12 mouse cellular contexts compared by ENCODE assay signal in the genomic region with DNA sequence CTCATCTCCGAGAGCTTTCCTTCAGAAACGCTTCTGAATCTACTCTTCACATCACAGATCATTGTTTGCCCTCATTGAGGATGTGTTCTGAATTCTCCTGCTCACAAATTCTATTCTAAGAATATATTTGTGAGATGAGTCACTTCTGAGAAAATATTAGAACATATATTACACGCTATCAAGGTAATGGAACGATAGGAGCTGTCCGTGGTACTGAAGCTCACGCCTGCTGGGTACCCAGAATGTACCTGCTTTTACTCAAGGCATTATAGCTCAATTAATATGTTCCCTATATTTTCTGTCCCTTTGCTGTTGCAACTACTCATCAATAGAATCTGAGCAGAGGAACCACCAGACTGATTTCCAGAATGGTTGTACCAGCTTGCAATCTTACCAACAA.
DNase-seq lines count a peak whose midpoint lies in the region; ATAC-seq lines count a peak whose summit lies in the region.
"Had no signal": no experiment of that assay in that cellular context is flagged by ENCODE, and none has a peak within 500 bp of the region (broad histone marks: within the 10 kb centered on the region; RNA-seq: fewer than 3 reads in every experiment).

No protein-coding gene starts in this region.

- H3K27ac ChIP-seq in forebrain, embryonic 11.5 days (ENCODE audit: low read depth, low read length) = no peak overlapping the region
- no peak overlapping the region for H3K27ac ChIP-seq in forebrain, embryonic 13.5 days
- H3K27ac ChIP-seq in limb, embryonic 10.5 days = no peak overlapping the region
- H3K27ac ChIP-seq: intestine, embryonic 15.5 days; liver, embryonic 15.5 days; neural tube, embryonic 13.5 days had no signal

- no peaks in the 10 kb centered on the region for H3K27me3 ChIP-seq in forebrain, embryonic 11.5 days (ENCODE audit: control insufficient read depth, insufficient read depth, low read length)
- H3K27me3 ChIP-seq in forebrain, embryonic 13.5 days = no peaks in the 10 kb centered on the region
- no peaks in the 10 kb centered on the region for H3K27me3 ChIP-seq in limb, embryonic 10.5 days (ENCODE audit: low read depth, poor library complexity, severe bottlenecking)
- H3K27me3 ChIP-seq: intestine, embryonic 15.5 days; liver, embryonic 15.5 days; neural tube, embryonic 13.5 days had no signal

- H3K36me3 ChIP-seq in forebrain, embryonic 11.5 days (ENCODE audit: control insufficient read depth, insufficient read depth, low read length) = no peaks in the 10 kb centered on the region
- H3K36me3 ChIP-seq in forebrain, embryonic 13.5 days (ENCODE audit: poor library complexity, severe bottlenecking) = no peaks in the 10 kb centered on the region
- no peaks in the 10 kb centered on the region for H3K36me3 ChIP-seq in limb, embryonic 10.5 days
- H3K36me3 ChIP-seq: intestine, embryonic 15.5 days; liver, embryonic 15.5 days; neural tube, embryonic 13.5 days had no signal

- H3K4me3 ChIP-seq in forebrain, embryonic 11.5 days (ENCODE audit: low read depth, low read length) = no peak overlapping the region
- H3K4me3 ChIP-seq in forebrain, embryonic 13.5 days = no peak overlapping the region
- H3K4me3 ChIP-seq in limb, embryonic 10.5 days = no peak overlapping the region
- H3K4me3 ChIP-seq: erythroblast, embryonic 14.5 days; intestine, embryonic 15.5 days; liver, embryonic 15.5 days; neural tube, embryonic 13.5 days had no signal

- no peaks in the 10 kb centered on the region for H3K9me3 ChIP-seq in forebrain, embryonic 11.5 days (ENCODE audit: control insufficient read depth, low read length)
- H3K9me3 ChIP-seq in forebrain, embryonic 13.5 days (replicated peaks) = no peaks in the 10 kb centered on the region
- no peaks in the 10 kb centered on the region for H3K9me3 ChIP-seq in limb, embryonic 10.5 days (replicated peaks)
- H3K9me3 ChIP-seq: intestine, embryonic 15.5 days; liver, embryonic 15.5 days; neural tube, embryonic 13.5 days had no signal

- ATAC-seq in forebrain, embryonic 11.5 days (replicated peaks; ENCODE audit: low FRiP score) = no peak
- ATAC-seq in forebrain, embryonic 13.5 days = no peak
- ATAC-seq: intestine, embryonic 15.5 days had no signal

- no peak overlapping the region for H3K9ac ChIP-seq in forebrain, embryonic 11.5 days (ENCODE audit: low read length)
- H3K9ac ChIP-seq in forebrain, embryonic 13.5 days = no peak overlapping the region
- H3K9ac ChIP-seq: intestine, embryonic 15.5 days; liver, embryonic 15.5 days; neural tube, embryonic 13.5 days had no signal

- 74% methylated on average over 6 of the region's 6 CpGs for WGBS in forebrain, embryonic 11.5 days
- 72% methylated on average over 6 of the region's 6 CpGs for WGBS in forebrain, embryonic 13.5 days
- 73% methylated on average over 6 of the region's 6 CpGs for WGBS in limb, embryonic 10.5 days

- H3K4me2 ChIP-seq in forebrain, embryonic 11.5 days (ENCODE audit: low read depth, low read length, severe bottlenecking) = no peak overlapping the region
- no peak overlapping the region for H3K4me2 ChIP-seq in forebrain, embryonic 13.5 days
- H3K4me2 ChIP-seq: intestine, embryonic 15.5 days; liver, embryonic 15.5 days; neural tube, embryonic 13.5 days had no signal

- DNase-seq in forebrain, embryonic 11.5 days (ENCODE audit: low spot score) = peak; percentile 56
- DNase-seq in lung, postnatal 10 days = peak; percentile 6
- DNase-seq in lung, postnatal 4 days = no peak
- DNase-seq in adrenal gland, postnatal 10 days = peak; percentile 64
- peak; percentile 59 for DNase-seq in limb, embryonic 10.5 days (ENCODE audit: low spot score)
- DNase-seq in left cerebral cortex, adult 11 months (ENCODE audit: low spot score) = no peak
- no peak for DNase-seq in frontal cortex, adult 2 months (ENCODE audit: extremely low spot score in 1 of 2, low spot score in 1 of 2)

- no peaks in the 10 kb centered on the region for H3K4me1 ChIP-seq in forebrain, embryonic 11.5 days (replicated peaks; ENCODE audit: control insufficient read depth, insufficient read depth, low read length)
- no peaks in the 10 kb centered on the region for H3K4me1 ChIP-seq in forebrain, embryonic 13.5 days
- no peaks in the 10 kb centered on the region for H3K4me1 ChIP-seq in limb, embryonic 10.5 days
- H3K4me1 ChIP-seq: intestine, embryonic 15.5 days; liver, embryonic 15.5 days; neural tube, embryonic 13.5 days had no signal

Comparison
In these comparisons a context has a peak if more than half of its experiments do, and no peak if none do; other contexts are left out.
1. DNase-seq: peak in forebrain, embryonic 11.5 days (single experiment), lung, postnatal 10 days (single experiment), adrenal gland, postnatal 10 days (single experiment) and limb, embryonic 10.5 days (single experiment); none in lung, postnatal 4 days (0 of 2), left cerebral cortex, adult 11 months (single experiment) and frontal cortex, adult 2 months (0 of 2).